ENCODE assay signal across 8 mouse cellular contexts in genomic region chr11:109444600-109444999, GRCm38 (mm10). TPM values are rescaled to one million over a fixed set of nuclear protein-coding genes. Genes with fewer than 3 reads are reported as not detected.
DNase-seq lines count a peak whose midpoint lies in the region; ATAC-seq and TF ChIP-seq lines count a peak whose summit lies in the region.

No protein-coding gene starts in this region.

- H3K36me3 ChIP-seq in forebrain, postnatal 0 days (ENCODE audit: insufficient read depth) = no peaks in the 10 kb centered on the region
- no peaks in the 10 kb centered on the region for H3K36me3 ChIP-seq in forebrain, embryonic 12.5 days (replicated peaks)
- no peaks in the 10 kb centered on the region for H3K36me3 ChIP-seq in embryonic facial prominence, embryonic 10.5 days (replicated peaks)
- H3K36me3 ChIP-seq in midbrain, postnatal 0 days (ENCODE audit: insufficient read depth, low read length) = no peaks in the 10 kb centered on the region

- TF ChIP-seq CTCF in forebrain, postnatal 0 days (IDR thresholded peaks at IDR 0.05; ENCODE audit: low read depth) = peak; percentile 53
- peak; percentile 56 for TF ChIP-seq CTCF in midbrain, postnatal 0 days (IDR thresholded peaks at IDR 0.05)

- H3K4me1 ChIP-seq in forebrain, postnatal 0 days (ENCODE audit: insufficient read depth) = 0 out of 2 replicates have a peak, but pooled peaks cover 3% of the 10 kb centered on the region
- H3K4me1 ChIP-seq in forebrain, embryonic 12.5 days = peaks cover 8% of the 10 kb centered on the region; the same call in 1 of the 2 replicates
- peaks cover 17% of the 10 kb centered on the region for H3K4me1 ChIP-seq in embryonic facial prominence, embryonic 10.5 days
- H3K4me1 ChIP-seq in midbrain, postnatal 0 days (ENCODE audit: insufficient read depth, low read length) = 0 out of 2 replicates have a peak, but pooled peaks cover under 1% of the 10 kb centered on the region

- no peaks in the 10 kb centered on the region for H3K9me3 ChIP-seq in forebrain, postnatal 0 days (ENCODE audit: low read length)
- no peaks in the 10 kb centered on the region for H3K9me3 ChIP-seq in forebrain, embryonic 12.5 days
- no peaks in the 10 kb centered on the region for H3K9me3 ChIP-seq in embryonic facial prominence, embryonic 10.5 days
- H3K9me3 ChIP-seq in midbrain, postnatal 0 days (ENCODE audit: low read length) = no peaks in the 10 kb centered on the region

- no peak overlapping the region for H3K27ac ChIP-seq in forebrain, postnatal 0 days (ENCODE audit: low read depth, low read length)
- H3K27ac ChIP-seq in forebrain, embryonic 12.5 days = no peak overlapping the region
- H3K27ac ChIP-seq in embryonic facial prominence, embryonic 10.5 days (replicated peaks) = no peak overlapping the region
- no peak overlapping the region for H3K27ac ChIP-seq in midbrain, postnatal 0 days (ENCODE audit: low read depth, low read length)

- H3K27me3 ChIP-seq in forebrain, postnatal 0 days (ENCODE audit: insufficient read depth, low read length) = no peaks in the 10 kb centered on the region
- H3K27me3 ChIP-seq in forebrain, embryonic 12.5 days = peaks cover 7% of the 10 kb centered on the region
- H3K27me3 ChIP-seq in embryonic facial prominence, embryonic 10.5 days (replicated peaks; ENCODE audit: low read depth, poor library complexity, severe bottlenecking) = peaks cover 13% of the 10 kb centered on the region
- H3K27me3 ChIP-seq in midbrain, postnatal 0 days (ENCODE audit: insufficient read depth, low read length) = no peaks in the 10 kb centered on the region

- no peak for DNase-seq in forebrain, postnatal 0 days
- DNase-seq in ovary, postnatal 36 days (ENCODE audit: low spot score) = peak; percentile 29
- no peak for DNase-seq in ovary, adult 18-20 months (ENCODE audit: low spot score)
- peak; percentile 47 for DNase-seq in embryonic facial prominence, embryonic 10.5 days (ENCODE audit: low spot score)
- DNase-seq in midbrain, postnatal 0 days (ENCODE audit: low spot score) = no peak
- no peak for DNase-seq in right cerebral cortex, postnatal 4 days
- no peak for DNase-seq in frontal cortex, adult 2 months (ENCODE audit: extremely low spot score in 1 of 2, low spot score in 1 of 2)

- no peak overlapping the region for H3K9ac ChIP-seq in forebrain, postnatal 0 days
- no peak overlapping the region for H3K9ac ChIP-seq in forebrain, embryonic 12.5 days
- H3K9ac ChIP-seq in midbrain, postnatal 0 days (replicated peaks; ENCODE audit: low read length, poor library complexity, severe bottlenecking) = no peak overlapping the region

- ATAC-seq in forebrain, postnatal 0 days = no peak
- no peak for ATAC-seq in forebrain, embryonic 12.5 days (ENCODE audit: low FRiP score)
- ATAC-seq in midbrain, postnatal 0 days (ENCODE audit: low FRiP score) = no peak

- 56% methylated on average over 7 of the region's 7 CpGs for WGBS in forebrain, postnatal 0 days
- 43% methylated on average over 7 of the region's 7 CpGs for WGBS in forebrain, embryonic 12.5 days
- WGBS in embryonic facial prominence, embryonic 10.5 days = 56% methylated on average over 7 of the region's 7 CpGs
- 45% methylated on average over 7 of the region's 7 CpGs for WGBS in midbrain, postnatal 0 days

- H3K4me2 ChIP-seq in forebrain, postnatal 0 days (ENCODE audit: low read depth) = no peak overlapping the region
- H3K4me2 ChIP-seq in forebrain, embryonic 12.5 days = no peak overlapping the region
- no peak overlapping the region for H3K4me2 ChIP-seq in midbrain, postnatal 0 days (ENCODE audit: low read depth, low read length, poor library complexity, severe bottlenecking)

- no peak overlapping the region for H3K4me3 ChIP-seq in forebrain, postnatal 0 days (ENCODE audit: low read depth, low read length)
- no peak overlapping the region for H3K4me3 ChIP-seq in forebrain, embryonic 12.5 days (replicated peaks)
- H3K4me3 ChIP-seq in embryonic facial prominence, embryonic 10.5 days = no peak overlapping the region
- no peak overlapping the region for H3K4me3 ChIP-seq in midbrain, postnatal 0 days (ENCODE audit: low read depth, low read length)

RNA-seq across cellular contexts. Expression of gene Amz2, which starts 18.9 kb away (rescaled TPM):
- 200 and 213 TPM in 2 replicates for total RNA-seq in forebrain, postnatal 0 days (2014; rRNA removed)
- polyA plus RNA-seq in forebrain, postnatal 0 days (2015; fragmentation: Nextera tagmentation; extraction: Ambion mirVana) = 45.5 and 46.2 TPM in 2 replicates
- 46.9 and 50.2 TPM in 2 replicates for polyA plus RNA-seq in forebrain, embryonic 12.5 days (2016; fragmentation: Nextera tagmentation; extraction: Ambion mirVana)
- 34.5 and 41.6 TPM in 2 replicates for polyA plus RNA-seq in embryonic facial prominence, embryonic 10.5 days (2016; fragmentation: Nextera tagmentation; extraction: Ambion mirVana)
- total RNA-seq in midbrain, postnatal 0 days (2014; rRNA removed) = 156 and 182 TPM in 2 replicates
- 39.6 and 40.1 TPM in 2 replicates for polyA plus RNA-seq in midbrain, postnatal 0 days (2015; fragmentation: Nextera tagmentation; extraction: Ambion mirVana)
- polyA plus RNA-seq in frontal cortex, adult 2 months (2012; rRNA removed) = 62.0 and 65.4 TPM in 2 replicates

RNA-seq across cellular contexts. Expression of gene Arsg, which starts 28.6 kb away (rescaled TPM):
- total RNA-seq in forebrain, postnatal 0 days (2014; rRNA removed) = 5.3 and 6.5 TPM in 2 replicates
- 6.9 and 7.8 TPM in 2 replicates for polyA plus RNA-seq in forebrain, postnatal 0 days (2015; fragmentation: Nextera tagmentation; extraction: Ambion mirVana)
- 2.4 and 2.6 TPM in 2 replicates for polyA plus RNA-seq in forebrain, embryonic 12.5 days (2016; fragmentation: Nextera tagmentation; extraction: Ambion mirVana)
- 1.5 and 1.6 TPM in 2 replicates for polyA plus RNA-seq in embryonic facial prominence, embryonic 10.5 days (2016; fragmentation: Nextera tagmentation; extraction: Ambion mirVana)
- total RNA-seq in midbrain, postnatal 0 days (2014; rRNA removed) = 6.6 and 6.9 TPM in 2 replicates
- 5.1 and 6.0 TPM in 2 replicates for polyA plus RNA-seq in midbrain, postnatal 0 days (2015; fragmentation: Nextera tagmentation; extraction: Ambion mirVana)
- polyA plus RNA-seq in frontal cortex, adult 2 months (2012; rRNA removed) = 13.5 and 17.2 TPM in 2 replicates

RNA-seq across cellular contexts. Expression of gene Slc16a6, which starts 28.8 kb away (rescaled TPM):
- 6.8 and 9.8 TPM in 2 replicates for total RNA-seq in forebrain, postnatal 0 days (2014; rRNA removed)
- polyA plus RNA-seq in forebrain, postnatal 0 days (2015; fragmentation: Nextera tagmentation; extraction: Ambion mirVana) = 5.4 and 6.9 TPM in 2 replicates
- polyA plus RNA-seq in forebrain, embryonic 12.5 days (2016; fragmentation: Nextera tagmentation; extraction: Ambion mirVana) = 4.0 and 5.4 TPM in 2 replicates
- polyA plus RNA-seq in embryonic facial prominence, embryonic 10.5 days (2016; fragmentation: Nextera tagmentation; extraction: Ambion mirVana) = 3.8 TPM in 2 replicates
- total RNA-seq in midbrain, postnatal 0 days (2014; rRNA removed) = 11.5 and 22.1 TPM in 2 replicates
- 4.8 and 6.3 TPM in 2 replicates for polyA plus RNA-seq in midbrain, postnatal 0 days (2015; fragmentation: Nextera tagmentation; extraction: Ambion mirVana)
- 7.4 and 9.0 TPM in 2 replicates for polyA plus RNA-seq in frontal cortex, adult 2 months (2012; rRNA removed)

RNA-seq across cellular contexts. Expression of gene 9930022D16Rik, which starts 30.9 kb away (rescaled TPM):
- total RNA-seq in forebrain, postnatal 0 days (2014; rRNA removed) = not detected in 2 replicates
- not detected in 2 replicates for polyA plus RNA-seq in forebrain, postnatal 0 days (2015; fragmentation: Nextera tagmentation; extraction: Ambion mirVana)
- polyA plus RNA-seq in forebrain, embryonic 12.5 days (2016; fragmentation: Nextera tagmentation; extraction: Ambion mirVana) = not detected in 2 replicates
- not detected in 2 replicates for polyA plus RNA-seq in embryonic facial prominence, embryonic 10.5 days (2016; fragmentation: Nextera tagmentation; extraction: Ambion mirVana)
- total RNA-seq in midbrain, postnatal 0 days (2014; rRNA removed) = not detected in 2 replicates
- not detected in 2 replicates for polyA plus RNA-seq in midbrain, postnatal 0 days (2015; fragmentation: Nextera tagmentation; extraction: Ambion mirVana)
- polyA plus RNA-seq in frontal cortex, adult 2 months (2012; rRNA removed) = 0.06 TPM in 1 of 2 replicates, not detected in the other

Comparison
In these comparisons a context has a peak if more than half of its experiments do, and no peak if none do; other contexts are left out.
1. DNase-seq: peak in ovary, postnatal 36 days (single experiment) and embryonic facial prominence, embryonic 10.5 days (single experiment); none in forebrain, postnatal 0 days (single experiment), ovary, adult 18-20 months (single experiment), midbrain, postnatal 0 days (single experiment), right cerebral cortex, postnatal 4 days (single experiment) and frontal cortex, adult 2 months (0 of 2).